Mouse (Mus musculus): ENCODE data around the gene Dmwd. TPM values are rescaled to one million over a fixed set of nuclear protein-coding genes. Genes with fewer than 3 reads are reported as not detected.

Dmwd gene
- polyA plus RNA-seq, 1 experiment from 2014 or later = 3.2 TPM

DNA sequence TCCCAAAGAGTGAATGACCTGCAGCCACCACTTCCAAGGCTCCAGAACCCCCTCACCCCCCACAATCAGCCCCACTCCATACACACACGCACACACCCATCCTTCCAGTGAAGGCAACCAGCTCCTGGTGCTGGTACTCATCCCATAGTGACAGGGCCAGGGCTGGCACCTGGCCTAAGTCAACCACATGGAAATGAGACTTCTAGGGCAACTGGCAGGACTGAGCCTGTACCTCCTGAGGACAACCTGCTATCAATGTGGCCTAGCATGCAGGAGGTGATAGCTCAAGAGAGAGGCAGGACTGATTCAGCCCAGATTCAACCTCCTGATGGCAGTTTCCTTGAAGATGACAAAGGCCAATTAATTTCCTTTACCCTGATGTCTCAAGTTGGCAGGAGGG, 24.3 kb downstream of the Dmwd start:
- WGBS (ENCODE audit: insufficient replicate concordance) = 79% methylated on average over 1 of the region's 1 CpGs
- DNase-seq (peak; percentile 11), ATAC-seq (no peak)
- Histone ChIP-seq H3K4me3 (ENCODE audit: low read depth, low read length) (no peak overlapping the region), H3K4me2 (ENCODE audit: low read depth, low read length) (no peak overlapping the region), H3K36me3 (replicated peaks; ENCODE audit: insufficient read depth, low read length) (no peaks in the 10 kb centered on the region; the same call in 1 of the 2 replicates), H3K9ac (replicated peaks) (no peak overlapping the region), H3K27me3 (ENCODE audit: insufficient read depth, low read length) (peaks cover 11% of the 10 kb centered on the region), H3K9me3 (ENCODE audit: low read length) (no peaks in the 10 kb centered on the region), H3K27ac (ENCODE audit: low read depth) (no peak overlapping the region), H3K4me1 (ENCODE audit: insufficient read depth) (peaks cover 6% of the 10 kb centered on the region)
- no peak for TF ChIP-seq CTCF (IDR thresholded peaks at IDR 0.05; ENCODE audit: low read depth)
- TF ChIP-seq EP300 (IDR thresholded peaks at IDR 0.05; ENCODE audit: low read depth) = no peak

DNA sequence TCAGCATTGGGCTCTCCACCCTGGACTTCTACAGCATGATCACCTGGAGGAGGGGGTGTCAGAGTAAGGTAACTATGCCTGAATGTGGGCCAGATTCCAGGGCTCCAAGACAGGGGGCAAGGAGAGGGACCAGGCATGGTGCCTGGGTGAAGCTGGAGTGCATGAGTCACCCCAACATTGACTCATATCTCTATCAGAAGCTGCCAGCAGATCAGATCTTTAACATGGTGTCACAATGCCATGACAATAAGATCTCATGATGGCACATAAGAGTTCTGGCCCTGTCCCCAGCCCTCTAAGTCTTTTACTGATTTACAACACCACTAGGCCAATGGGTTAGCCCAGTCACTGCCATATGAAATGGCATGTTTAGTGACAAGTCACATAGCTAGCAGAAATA, 27.7 kb downstream of the Dmwd start:
- Histone ChIP-seq H3K4me3 (ENCODE audit: low read depth, low read length) (no peak overlapping the region), H3K27me3 (ENCODE audit: insufficient read depth, low read length) (no peaks in the 10 kb centered on the region), H3K27ac (ENCODE audit: low read depth) (no peak overlapping the region), H3K4me2 (ENCODE audit: low read depth, low read length) (no peak overlapping the region), H3K9ac (replicated peaks) (no peak overlapping the region), H3K9me3 (ENCODE audit: low read length) (no peaks in the 10 kb centered on the region), H3K4me1 (ENCODE audit: insufficient read depth) (0 out of 2 replicates have a peak, but pooled peaks cover 4% of the 10 kb centered on the region), H3K36me3 (replicated peaks; ENCODE audit: insufficient read depth, low read length) (no peaks in the 10 kb centered on the region)
- ATAC-seq = no peak
- no peak for TF ChIP-seq EP300 (IDR thresholded peaks at IDR 0.05; ENCODE audit: low read depth)
- no peak for TF ChIP-seq CTCF (IDR thresholded peaks at IDR 0.05; ENCODE audit: low read depth)
- no peak for DNase-seq

DNA sequence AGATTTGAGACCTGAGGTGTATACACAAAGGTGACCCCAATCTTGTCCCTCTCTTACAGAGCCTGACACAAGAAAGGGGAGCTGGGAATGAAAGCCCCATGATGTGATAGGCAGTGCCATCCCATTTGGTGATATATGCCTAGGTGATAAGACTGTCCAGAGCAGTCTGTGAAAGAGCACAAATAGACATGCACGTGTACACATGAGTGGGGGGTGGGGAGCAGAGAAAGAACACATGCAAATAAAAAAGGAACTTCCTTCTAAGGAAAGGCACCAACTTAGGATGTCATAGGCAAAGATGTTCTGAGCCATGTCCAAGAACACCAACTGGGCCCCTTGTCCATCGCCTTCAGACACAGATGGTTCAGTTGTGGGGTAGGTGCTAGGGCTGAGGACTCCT, 28.5 kb downstream of the Dmwd start:
- H3K9me3 ChIP-seq (ENCODE audit: low read length) = no peaks in the 10 kb centered on the region
- H3K4me1 ChIP-seq (ENCODE audit: insufficient read depth) = 0 out of 2 replicates have a peak, but pooled peaks cover 4% of the 10 kb centered on the region
- H3K27me3 ChIP-seq (ENCODE audit: insufficient read depth, low read length) = no peaks in the 10 kb centered on the region
- H3K27ac ChIP-seq (ENCODE audit: low read depth) = no peak overlapping the region
- DNase-seq = no peak
- no peaks in the 10 kb centered on the region for H3K36me3 ChIP-seq (replicated peaks; ENCODE audit: insufficient read depth, low read length)
- WGBS (ENCODE audit: insufficient replicate concordance) = 62% methylated on average over 2 of the region's 2 CpGs
- TF ChIP-seq EP300 (IDR thresholded peaks at IDR 0.05; ENCODE audit: low read depth) = no peak
- TF ChIP-seq CTCF (IDR thresholded peaks at IDR 0.05; ENCODE audit: low read depth) = no peak
- no peak overlapping the region for H3K9ac ChIP-seq (replicated peaks)
- ATAC-seq = no peak
- H3K4me2 ChIP-seq (ENCODE audit: low read depth, low read length) = no peak overlapping the region
- H3K4me3 ChIP-seq (ENCODE audit: low read depth, low read length) = no peak overlapping the region

DNA sequence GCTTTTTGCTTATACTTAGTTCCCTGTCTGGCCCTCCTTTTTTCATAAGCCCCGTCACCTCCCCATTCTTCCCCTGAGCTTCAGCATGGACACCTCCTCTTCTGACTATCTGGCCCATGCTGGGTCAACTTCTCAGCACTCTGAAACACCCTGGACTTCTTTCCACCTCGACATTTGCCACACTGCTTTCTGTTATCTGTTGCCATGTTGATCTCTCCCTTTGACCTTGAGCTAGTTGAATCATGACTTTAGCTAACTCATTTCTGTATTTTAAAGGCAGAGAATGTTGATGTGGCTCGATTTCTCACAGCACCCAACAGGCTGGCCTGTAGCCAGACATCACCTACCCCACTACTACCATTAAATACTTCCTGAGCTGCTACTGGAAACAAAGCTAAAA, 31.4 kb downstream of the Dmwd start:
- no peaks in the 10 kb centered on the region for H3K27me3 ChIP-seq (ENCODE audit: insufficient read depth, low read length)
- ATAC-seq (no peak), DNase-seq (no peak)
- 51% methylated on average over 3 of the region's 3 CpGs for WGBS (ENCODE audit: insufficient replicate concordance)
- no peaks in the 10 kb centered on the region for H3K9me3 ChIP-seq (ENCODE audit: low read length)
- H3K4me3 ChIP-seq (ENCODE audit: low read depth, low read length) = no peak overlapping the region
- no peaks in the 10 kb centered on the region for H3K36me3 ChIP-seq (replicated peaks; ENCODE audit: insufficient read depth, low read length)
- H3K4me1 ChIP-seq (ENCODE audit: insufficient read depth) = peaks cover 9% of the 10 kb centered on the region
- no peak overlapping the region for H3K27ac ChIP-seq (ENCODE audit: low read depth)
- no peak overlapping the region for H3K4me2 ChIP-seq (ENCODE audit: low read depth, low read length)
- H3K9ac ChIP-seq (replicated peaks) = no peak overlapping the region
- TF ChIP-seq CTCF (IDR thresholded peaks at IDR 0.05; ENCODE audit: low read depth) = no peak
- TF ChIP-seq EP300 (IDR thresholded peaks at IDR 0.05; ENCODE audit: low read depth) = no peak

DNA sequence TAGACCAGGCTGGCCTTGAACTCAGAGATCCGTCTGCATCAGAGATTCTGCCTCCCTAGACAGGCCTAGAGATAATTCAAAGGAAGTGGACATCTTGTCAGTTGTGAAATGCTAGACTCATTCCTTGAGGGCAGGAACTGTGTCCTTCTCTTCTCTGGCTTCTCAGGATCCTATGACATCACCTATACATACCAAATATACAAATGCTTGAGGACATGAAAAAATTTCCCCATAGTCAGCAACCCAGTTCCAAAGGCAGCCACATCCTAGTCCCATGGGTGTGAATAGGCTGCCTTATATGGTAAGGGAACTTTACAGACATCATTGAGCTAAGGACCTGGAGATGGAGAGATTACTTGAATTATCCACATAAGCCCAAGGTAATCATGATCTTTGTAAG, 33.5 kb downstream of the Dmwd start:
- H3K4me1 ChIP-seq (ENCODE audit: insufficient read depth) = peaks cover 9% of the 10 kb centered on the region
- ATAC-seq (no peak), DNase-seq (no peak)
- 78% methylated on average over 1 of the region's 1 CpGs for WGBS (ENCODE audit: insufficient replicate concordance)
- H3K4me2 ChIP-seq (ENCODE audit: low read depth, low read length) = no peak overlapping the region
- no peak overlapping the region for H3K4me3 ChIP-seq (ENCODE audit: low read depth, low read length)
- no peak overlapping the region for H3K27ac ChIP-seq (ENCODE audit: low read depth)
- H3K9ac ChIP-seq (replicated peaks) = no peak overlapping the region
- H3K36me3 ChIP-seq (replicated peaks; ENCODE audit: insufficient read depth, low read length) = no peaks in the 10 kb centered on the region
- no peaks in the 10 kb centered on the region for H3K27me3 ChIP-seq (ENCODE audit: insufficient read depth, low read length)
- no peaks in the 10 kb centered on the region for H3K9me3 ChIP-seq (ENCODE audit: low read length)
- no peak for TF ChIP-seq CTCF (IDR thresholded peaks at IDR 0.05; ENCODE audit: low read depth)
- no peak for TF ChIP-seq EP300 (IDR thresholded peaks at IDR 0.05; ENCODE audit: low read depth)

DNA sequence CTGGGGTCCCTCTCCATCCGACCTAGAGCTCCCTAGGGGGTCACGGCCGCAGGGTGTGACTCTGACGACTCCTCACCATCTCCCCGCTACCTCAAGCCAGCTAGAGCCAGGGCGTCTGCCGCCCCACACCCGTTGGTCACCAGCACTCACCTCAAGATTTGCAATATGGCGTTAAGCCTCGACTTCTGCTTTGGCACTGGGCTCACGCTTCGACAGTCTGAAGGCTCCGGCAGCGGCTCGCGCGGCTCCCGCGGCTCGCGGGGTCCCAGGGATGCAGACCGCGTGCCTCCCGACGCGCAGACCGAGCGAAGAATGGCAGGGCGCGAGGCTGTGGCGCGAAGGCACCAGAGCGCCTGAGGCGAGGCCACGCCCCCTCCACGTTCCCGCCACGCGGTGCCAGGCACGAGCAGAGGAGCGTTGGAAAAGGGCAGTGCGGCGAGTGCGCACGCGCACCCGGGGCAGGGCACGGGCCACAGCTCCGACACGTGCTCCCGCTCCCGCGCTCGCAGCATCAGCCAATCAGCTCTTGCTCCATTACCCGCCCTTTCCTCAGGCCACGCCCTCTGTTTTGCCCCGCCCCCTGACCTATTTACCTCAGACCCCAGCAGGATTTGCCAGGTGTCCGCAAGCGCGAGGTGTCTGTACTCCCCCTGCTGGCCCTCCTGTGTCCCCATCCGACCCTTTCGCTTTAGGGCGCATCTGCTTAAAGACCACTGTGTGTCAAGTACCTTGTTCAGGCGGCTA, 42.2 kb downstream of the Dmwd start, which contains the start of gene Gm4969:
Gene Gm4969 (minus strand): TSS at position 341 of the 744 bp plus-strand sequence.
- Histone ChIP-seq H3K4me3 (ENCODE audit: low read depth, low read length) (no peak within 1 kb of the TSS), H3K27me3 (ENCODE audit: insufficient read depth, low read length) (no peaks in the 10 kb centered on the region), H3K27ac (ENCODE audit: low read depth) (no peak within 1 kb of the TSS), H3K36me3 (replicated peaks; ENCODE audit: insufficient read depth, low read length) (no peaks in the 10 kb centered on the region), H3K4me1 (ENCODE audit: insufficient read depth) (peaks cover 21% of the 10 kb centered on the region), H3K9ac (replicated peaks) (no peak within 1 kb of the TSS), H3K4me2 (ENCODE audit: low read depth, low read length) (peak within 1 kb of the TSS; percentile 48), H3K9me3 (ENCODE audit: low read length) (no peaks in the 10 kb centered on the region)
- 32% methylated on average over 63 of the region's 64 CpGs for WGBS (ENCODE audit: insufficient replicate concordance)
- TF ChIP-seq EP300 (IDR thresholded peaks at IDR 0.05; ENCODE audit: low read depth) = no peak
- peak; percentile 37; the same call in 1 of the 2 replicates for TF ChIP-seq CTCF (IDR thresholded peaks at IDR 0.05; ENCODE audit: low read depth)
- DNase-seq = peak; percentile 72
- ATAC-seq = peak; percentile 16; the same call in 1 of the 2 replicates

All from liver, postnatal 0 days (tissue).